Mouse (Mus musculus): ENCODE data around the gene Ltf.

DNA sequence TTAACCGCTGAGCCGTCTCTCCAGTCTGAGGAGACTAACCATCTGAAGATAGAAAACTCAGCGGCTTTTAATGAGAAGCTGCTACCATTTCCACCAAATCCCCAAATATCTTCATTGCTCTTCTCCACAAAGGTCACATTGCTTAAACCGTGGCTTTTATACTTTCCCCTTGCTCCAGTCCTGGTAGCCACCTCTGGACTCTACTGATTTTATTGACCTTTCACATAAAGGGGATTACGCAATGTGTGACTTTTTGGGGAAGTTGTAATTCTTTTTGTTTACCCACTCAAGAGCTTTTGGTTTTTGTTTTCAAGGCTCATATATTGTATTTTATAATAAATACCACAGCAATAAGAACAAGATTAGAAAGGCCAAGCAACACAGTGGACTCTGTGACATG is 33.5 kb upstream of the Ltf start:
- TF ChIP-seq CTCF (IDR thresholded peaks at IDR 0.05) (no peak), EP300 (IDR thresholded peaks at IDR 0.05) (no peak)
